In the genomic region with DNA sequence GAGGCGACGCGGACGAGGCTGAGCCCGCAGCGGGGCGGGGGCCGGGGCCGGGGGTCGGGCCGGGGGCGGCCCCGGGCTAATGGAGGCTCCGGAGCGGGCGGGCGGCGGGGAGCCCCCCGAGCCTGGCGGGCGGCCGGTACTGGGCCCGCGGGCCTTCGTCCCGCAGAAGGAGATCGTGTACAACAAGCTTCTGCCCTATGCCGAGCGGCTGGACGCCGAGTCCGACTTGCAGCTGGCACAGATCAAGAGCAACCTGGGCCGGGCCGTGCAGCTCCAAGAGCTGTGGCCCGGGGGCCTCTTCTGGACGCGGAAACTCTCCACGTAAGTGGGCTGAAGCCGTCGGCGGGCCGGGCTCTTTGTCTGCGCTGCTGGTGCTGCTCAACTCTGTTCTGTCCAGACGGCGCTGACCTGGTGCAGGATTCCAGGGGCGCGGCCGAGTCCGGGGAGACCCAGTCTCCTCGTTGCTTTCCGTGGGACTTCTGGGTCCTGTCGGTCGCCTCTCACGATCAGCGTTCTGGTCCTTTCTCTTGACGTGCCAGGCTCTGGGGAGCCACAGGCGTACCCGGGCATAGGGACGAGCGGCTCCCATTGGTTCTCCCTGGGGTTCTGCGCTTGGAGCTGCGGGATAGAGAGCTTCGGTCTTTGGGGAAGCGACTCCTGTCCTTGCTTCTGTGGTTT, we compare ENCODE assay signal across 8 mouse cellular contexts. TPM values are rescaled to one million over a fixed set of nuclear protein-coding genes. Genes with fewer than 3 reads are reported as not detected.
DNase-seq lines count a peak whose midpoint lies in the region; ATAC-seq and TF ChIP-seq lines count a peak whose summit lies in the region.

No protein-coding gene starts in this region.

- peak overlapping the region; percentile 77 for H3K4me2 ChIP-seq in heart, postnatal 0 days (ENCODE audit: low read depth, low read length)
- peak overlapping the region; percentile 72 for H3K4me2 ChIP-seq in lung, embryonic 14.5 days

- TF ChIP-seq EP300 in heart, postnatal 0 days (IDR thresholded peaks at IDR 0.05; ENCODE audit: low read depth) = no peak

- peaks cover 35% of the 10 kb centered on the region for H3K4me1 ChIP-seq in E14TG2a.4 (replicated peaks; ENCODE audit: low read depth, low read length)
- peaks cover 18% of the 10 kb centered on the region for H3K4me1 ChIP-seq in heart, postnatal 0 days (ENCODE audit: control insufficient read depth, insufficient read depth)
- H3K4me1 ChIP-seq in lung, embryonic 14.5 days (ENCODE audit: insufficient read depth) = no peaks in the 10 kb centered on the region
- peaks cover 6% of the 10 kb centered on the region for H3K4me1 ChIP-seq in thymus, adult 2 months (replicated peaks; ENCODE audit: control insufficient read depth, insufficient read depth, low read length)

- H3K9me3 ChIP-seq in E14TG2a.4 (ENCODE audit: low read length) = no peaks in the 10 kb centered on the region
- no peaks in the 10 kb centered on the region for H3K9me3 ChIP-seq in heart, postnatal 0 days (replicated peaks; ENCODE audit: control insufficient read depth, low read length)
- no peaks in the 10 kb centered on the region for H3K9me3 ChIP-seq in lung, embryonic 14.5 days (ENCODE audit: low read depth, low read length)

- peak overlapping the region; percentile 94 for H3K4me3 ChIP-seq in E14TG2a.4 (replicated peaks; ENCODE audit: low read length)
- peak overlapping the region; percentile 99 for H3K4me3 ChIP-seq in heart, postnatal 0 days (ENCODE audit: low read depth, low read length)
- peak overlapping the region; percentile 98 for H3K4me3 ChIP-seq in lung, embryonic 14.5 days (ENCODE audit: low read depth, low read length)
- H3K4me3 ChIP-seq in thymus, adult 2 months (ENCODE audit: control insufficient read depth, insufficient read depth, low read length) = peak overlapping the region; percentile 69

- H3K36me3 ChIP-seq in E14TG2a.4 (ENCODE audit: insufficient read depth, low read length) = no peaks in the 10 kb centered on the region
- no peaks in the 10 kb centered on the region for H3K36me3 ChIP-seq in heart, postnatal 0 days (replicated peaks; ENCODE audit: control insufficient read depth, insufficient read depth, low read length)
- no peaks in the 10 kb centered on the region for H3K36me3 ChIP-seq in lung, embryonic 14.5 days (ENCODE audit: insufficient read depth)
- no peaks in the 10 kb centered on the region for H3K36me3 ChIP-seq in thymus, adult 2 months (ENCODE audit: control insufficient read depth, insufficient read depth, low read length)

- peak; percentile 60 for DNase-seq in c-Kit-negative CD71-positive TER-119-positive erythroid progenitor cells, embryonic 14.5 days (ENCODE audit: low read depth, low spot score)
- peak; percentile 13 for DNase-seq in fibroblast of lung, adult 2 months (ENCODE audit: low read depth)
- peak; percentile 41 for DNase-seq in heart, postnatal 0 days (ENCODE audit: low spot score)
- peak; percentile 38 to 59 for DNase-seq in layer of hippocampus, adult 18-20 months (ENCODE audit: low spot score in 2 of 2)
- peak; percentile 74 for DNase-seq in lung, embryonic 14.5 days
- DNase-seq in thymus, adult 2 months = peak; percentile 49

- no peak for TF ChIP-seq CTCF in E14TG2a.4 (conservative IDR thresholded peaks at IDR 0.05; ENCODE audit: low read length)
- TF ChIP-seq CTCF in heart, postnatal 0 days (IDR thresholded peaks at IDR 0.05; ENCODE audit: low read depth) = no peak
- no peak for TF ChIP-seq CTCF in lung, embryonic 14.5 days (IDR thresholded peaks at IDR 0.05; ENCODE audit: low read depth)
- no peak; the same call in 1 of the 2 replicates for TF ChIP-seq CTCF in thymus, adult 2 months (IDR thresholded peaks at IDR 0.05; ENCODE audit: borderline replicate concordance, control insufficient read depth, extremely low read depth, insufficient read depth, low read length, poor library complexity)

- no peak for TF ChIP-seq POLR2A in thymus, adult 2 months (IDR thresholded peaks at IDR 0.05; ENCODE audit: control insufficient read depth, extremely low read depth, insufficient read depth, low read length, poor library complexity)

- peak; percentile 78 for ATAC-seq in heart, postnatal 0 days (ENCODE audit: insufficient read depth, low read depth)
- ATAC-seq in lung, embryonic 14.5 days (ENCODE audit: insufficient read depth) = peak; percentile 85
- ATAC-seq in neutrophil, adult 5-6 weeks (ENCODE audit: extremely low read depth, insufficient number of reproducible peaks, low FRiP score, poor library complexity, severe bottlenecking) = peak; percentile 24; the same call in 1 of the 2 replicates

- no peaks in the 10 kb centered on the region for H3K27me3 ChIP-seq in E14TG2a.4 (ENCODE audit: insufficient read depth, low read length)
- no peaks in the 10 kb centered on the region for H3K27me3 ChIP-seq in heart, postnatal 0 days (ENCODE audit: control insufficient read depth, insufficient read depth, low read length)
- H3K27me3 ChIP-seq in lung, embryonic 14.5 days (ENCODE audit: insufficient read depth, low read length) = no peaks in the 10 kb centered on the region
- no peaks in the 10 kb centered on the region; the same call in 1 of the 2 replicates for H3K27me3 ChIP-seq in thymus, adult 2 months (ENCODE audit: control insufficient read depth, insufficient read depth, low read length)

- H3K27ac ChIP-seq in heart, postnatal 0 days (ENCODE audit: low read depth) = peak overlapping the region; percentile 99
- peak overlapping the region; percentile 95 for H3K27ac ChIP-seq in lung, embryonic 14.5 days (ENCODE audit: low read depth)
- no peak overlapping the region for H3K27ac ChIP-seq in thymus, adult 2 months (ENCODE audit: control insufficient read depth, insufficient read depth, low read length)

- WGBS in heart, postnatal 0 days = under 1% methylated on average over 56 of the region's 64 CpGs
- under 1% methylated on average over 58 of the region's 64 CpGs for WGBS in lung, embryonic 14.5 days
- WGBS in thymus, adult 2 months = 4% methylated on average over 63 of the region's 64 CpGs

- peak overlapping the region; percentile 99 for H3K9ac ChIP-seq in heart, postnatal 0 days (replicated peaks; ENCODE audit: low read depth, low read length)
- peak overlapping the region; percentile 97 for H3K9ac ChIP-seq in lung, embryonic 14.5 days

RNA-seq across cellular contexts. Expression of gene Psme4, which starts 0.5 kb away (rescaled TPM):
- 43.2 and 59.8 TPM in 2 replicates for total RNA-seq in heart, postnatal 0 days (2014; rRNA removed; ENCODE audit: low replicate concordance)
- polyA plus RNA-seq in heart, postnatal 0 days (2015; fragmentation: Nextera tagmentation; extraction: Ambion mirVana) = 10.6 and 12.0 TPM in 2 replicates
- 10 to 100 TPM; 32.1 to 33.9 TPM for total RNA-seq in layer of hippocampus, adult 18-20 months (2021)
- 30.5 and 33.1 TPM in 2 replicates for polyA plus RNA-seq in lung, embryonic 14.5 days (2014; fragmentation: Nextera tagmentation; extraction: Ambion mirVana)
- 64.2 and 70.0 TPM in 2 replicates for total RNA-seq in neutrophil, adult 5-6 weeks (2017)
- polyA plus RNA-seq in thymus, adult 2 months (2012; rRNA removed) = 11.8 and 12.8 TPM in 2 replicates

Comparison
In these comparisons a context has a peak if more than half of its experiments do, and no peak if none do; other contexts are left out.
1. DNase-seq: peak in every context shown above with its lines; median percentile 74 in lung, embryonic 14.5 days; 60 in c-Kit-negative CD71-positive TER-119-positive erythroid progenitor cells, embryonic 14.5 days; 49 in thymus, adult 2 months; 48 in layer of hippocampus, adult 18-20 months; 41 in heart, postnatal 0 days; 13 in fibroblast of lung, adult 2 months.
2. ATAC-seq: peak in every context shown above with its lines; median percentile 85 in lung, embryonic 14.5 days; 78 in heart, postnatal 0 days; 24 in neutrophil, adult 5-6 weeks.